Mouse (Mus musculus) WW6 (cell line): ENCODE results near the gene Mdga1.

Experiments used
- DNase-seq: peaks from one replicate; pipeline ENCODE4 v3.0.0-alpha.2; 2013; ENCODE audit warnings: low read depth, low spot score

Gene Mdga1

DNA sequence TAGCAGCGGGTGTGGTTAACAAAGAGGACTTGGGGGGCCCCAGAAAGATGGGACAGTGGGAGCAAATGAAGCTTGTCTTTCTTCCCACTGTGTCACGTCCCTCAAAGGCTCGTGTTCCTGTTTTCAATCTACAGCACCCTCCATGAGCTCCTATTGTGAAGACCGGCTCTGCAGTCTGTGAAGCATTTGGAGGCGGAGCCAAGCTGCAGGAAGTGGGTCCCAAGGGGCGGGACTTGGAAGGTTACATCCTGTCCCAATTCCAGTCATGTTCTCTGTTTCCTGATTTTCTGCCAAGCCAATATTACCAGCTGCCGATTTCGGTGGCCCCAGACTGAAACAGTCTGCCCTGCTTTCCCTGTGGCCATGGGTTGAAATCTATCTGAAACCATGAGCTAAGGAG lies 11.7 kb upstream of the Mdga1 start:
- peak; percentile 80 for DNase-seq

DNA sequence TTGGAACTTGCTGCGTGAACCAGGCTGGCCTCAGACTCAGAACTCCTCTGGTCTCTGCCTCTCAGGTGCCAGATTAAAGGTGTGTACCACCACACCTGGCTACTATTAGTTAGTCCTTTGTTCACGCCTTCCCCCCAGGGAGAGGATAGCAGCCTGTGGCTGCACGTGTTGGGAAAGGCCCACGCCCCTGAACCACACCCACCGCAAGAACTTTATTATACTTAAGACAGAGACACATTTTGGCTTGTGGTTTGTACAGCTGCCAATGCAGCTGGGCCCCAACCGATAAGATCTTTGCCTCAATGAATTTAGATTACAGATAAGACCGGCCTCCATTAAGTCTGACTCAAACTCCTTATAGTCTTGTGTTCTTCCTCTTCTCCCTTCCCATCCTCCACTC lies 10.0 kb upstream of the Mdga1 start:
- no peak for DNase-seq

DNA sequence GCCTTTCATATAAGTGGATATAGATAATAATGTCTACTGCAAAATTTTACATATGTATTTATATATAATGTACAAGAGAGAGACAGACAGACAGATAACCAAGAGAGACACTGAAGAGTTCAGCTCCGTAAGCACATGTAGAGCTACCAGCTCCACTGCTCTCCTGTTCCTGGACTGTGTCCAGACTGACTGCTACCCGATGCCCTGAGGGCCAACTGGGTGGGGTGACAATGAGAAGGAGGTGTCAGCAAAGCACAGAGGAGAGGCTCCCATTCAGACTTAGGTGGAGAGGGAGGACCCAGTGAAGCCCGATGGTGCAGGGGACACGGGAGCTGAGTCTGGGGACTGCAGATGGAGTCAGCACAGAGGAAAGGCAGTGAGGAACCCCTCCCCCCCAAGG lies 9.1 kb upstream of the Mdga1 start:
- no peak for DNase-seq

DNA sequence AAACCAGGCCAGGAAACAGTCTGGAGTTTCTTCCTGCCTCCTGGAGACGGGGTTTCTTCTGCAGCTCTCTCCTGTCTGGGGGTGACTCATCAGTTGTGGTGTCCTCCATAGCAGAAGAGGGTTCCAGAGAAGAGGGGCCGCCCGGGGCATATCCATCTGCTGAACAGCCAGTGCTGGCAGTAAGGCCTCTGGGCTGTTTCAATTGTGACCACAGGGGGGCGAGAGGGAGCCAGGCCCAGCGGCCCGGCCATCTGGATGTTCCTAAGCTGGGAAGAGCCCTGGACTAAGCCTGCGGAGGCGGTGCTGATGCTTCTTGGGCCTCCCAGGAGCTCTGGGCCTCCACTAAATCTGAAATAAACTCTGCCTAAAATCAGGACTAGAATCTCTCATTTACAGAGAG lies 5.8 kb upstream of the Mdga1 start:
- peak; percentile 62 for DNase-seq

DNA sequence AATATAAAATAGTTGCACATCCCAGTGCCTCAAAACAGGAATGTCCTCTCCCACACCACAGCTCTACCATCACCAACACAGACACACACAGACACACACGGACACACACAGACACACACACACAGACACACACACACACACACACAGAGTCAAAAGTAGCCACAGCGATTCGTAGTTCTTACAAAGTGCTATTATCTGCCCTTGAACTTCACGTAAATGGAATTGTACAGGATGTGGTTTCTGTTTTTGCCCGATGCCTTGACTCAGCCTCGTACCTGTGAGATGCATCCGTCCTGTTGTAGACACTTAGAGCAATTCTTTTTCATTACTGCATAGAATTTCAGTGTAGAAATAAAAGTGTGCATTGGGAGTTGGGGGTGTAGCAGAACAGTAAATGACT lies 3.3 kb upstream of the Mdga1 start:
- no peak for DNase-seq

DNA sequence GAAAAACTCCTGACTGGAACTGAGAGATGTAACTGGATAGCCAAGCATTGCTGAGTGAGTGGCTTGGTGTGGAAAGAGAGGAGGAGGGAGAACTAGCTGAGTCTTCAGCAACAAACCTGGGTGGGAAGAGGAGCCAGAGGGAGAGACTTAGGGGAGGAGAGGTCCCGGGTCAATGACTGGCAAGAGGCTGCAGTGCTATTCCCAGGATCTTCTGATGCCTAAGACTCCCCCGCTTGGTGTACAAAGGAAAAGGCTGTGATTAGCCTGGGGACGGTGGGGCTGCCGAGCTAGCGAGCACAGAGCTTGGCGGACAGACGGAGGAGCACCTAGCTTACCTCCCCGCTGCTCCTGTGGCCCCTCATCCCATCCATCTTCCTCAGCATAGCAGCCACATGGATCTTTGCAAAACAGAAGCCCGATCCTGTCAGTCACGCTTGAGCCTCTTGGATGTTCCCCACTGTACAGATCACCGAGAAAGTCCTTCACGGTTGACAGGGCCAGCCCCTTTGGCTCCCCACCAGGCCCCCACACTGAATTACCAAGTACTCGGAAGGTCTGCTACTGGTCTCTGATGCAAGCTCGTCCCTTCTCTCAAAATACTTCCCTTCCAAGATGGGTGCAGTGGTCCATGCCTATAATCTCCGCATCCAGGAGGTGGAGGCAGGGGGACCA lies 2.0 kb upstream of the Mdga1 start:
- DNase-seq, result no peak

DNA sequence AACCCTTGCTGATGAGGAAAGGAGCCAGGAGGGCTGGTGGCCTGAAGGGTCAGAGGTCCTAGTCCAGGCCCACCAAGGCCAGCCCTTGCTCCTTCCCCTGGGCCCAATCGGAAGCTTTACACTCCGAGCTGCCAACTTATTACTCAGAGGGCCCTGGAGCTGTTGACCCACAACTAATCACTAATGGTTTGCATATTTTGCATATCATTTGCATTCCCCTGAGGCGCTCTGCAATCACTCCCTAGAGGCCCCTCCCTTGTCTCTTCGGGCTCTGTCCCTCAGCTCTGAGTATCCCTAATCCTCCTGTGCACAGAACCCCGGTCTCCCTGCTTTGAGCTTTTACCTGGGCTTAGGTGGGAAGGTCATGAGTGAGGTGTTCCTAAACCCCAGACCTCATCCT lies 4.4 kb downstream of the Mdga1 start:
- no peak for DNase-seq

DNA sequence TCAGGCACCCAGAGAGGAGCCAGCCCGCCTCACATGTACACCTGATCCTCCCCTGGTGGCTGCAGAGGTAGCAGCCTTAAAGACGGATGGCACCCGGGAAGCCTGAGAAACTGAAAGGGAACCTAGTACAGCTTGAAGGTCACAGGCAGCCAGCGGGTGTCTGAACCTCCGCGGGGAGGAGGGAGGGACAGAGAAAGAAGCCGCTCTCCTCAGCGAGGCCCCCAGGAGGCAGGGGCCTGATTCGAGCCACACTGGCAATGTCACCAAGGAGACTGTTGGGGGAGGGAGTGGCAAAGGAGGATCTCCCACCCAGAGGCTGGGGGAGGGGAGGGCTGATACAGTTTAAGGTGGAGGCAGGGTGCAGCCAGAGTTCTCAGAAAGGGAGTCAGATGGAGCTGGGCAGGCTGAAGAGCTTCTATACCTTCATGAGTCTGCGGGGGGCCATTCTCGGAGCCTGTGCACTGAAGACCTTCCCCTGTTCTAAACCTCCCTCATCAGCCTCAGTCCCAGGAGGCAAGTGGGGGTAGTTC lies 6.1 kb downstream of the Mdga1 start:
- no peak for DNase-seq

DNA sequence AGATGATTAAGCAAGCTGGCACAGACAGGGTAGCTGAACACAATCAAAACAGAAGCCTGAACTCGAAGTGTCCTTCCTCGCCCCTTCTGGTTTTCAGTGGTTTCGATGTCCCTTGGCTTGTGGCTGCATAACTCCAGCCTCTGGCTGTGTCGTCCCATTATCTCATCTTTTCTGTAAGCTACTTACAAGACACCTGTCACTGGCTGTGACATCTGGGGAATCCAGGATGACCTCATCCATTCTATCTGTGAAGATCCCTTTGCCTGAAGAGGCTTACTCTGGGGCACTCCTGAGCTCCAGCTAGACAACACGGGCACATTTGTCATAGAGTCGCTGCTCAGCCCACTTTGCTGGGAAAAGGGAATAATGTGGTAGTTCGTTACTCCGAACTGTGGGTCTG lies 14.0 kb downstream of the Mdga1 start:
- DNase-seq, result no peak

DNA sequence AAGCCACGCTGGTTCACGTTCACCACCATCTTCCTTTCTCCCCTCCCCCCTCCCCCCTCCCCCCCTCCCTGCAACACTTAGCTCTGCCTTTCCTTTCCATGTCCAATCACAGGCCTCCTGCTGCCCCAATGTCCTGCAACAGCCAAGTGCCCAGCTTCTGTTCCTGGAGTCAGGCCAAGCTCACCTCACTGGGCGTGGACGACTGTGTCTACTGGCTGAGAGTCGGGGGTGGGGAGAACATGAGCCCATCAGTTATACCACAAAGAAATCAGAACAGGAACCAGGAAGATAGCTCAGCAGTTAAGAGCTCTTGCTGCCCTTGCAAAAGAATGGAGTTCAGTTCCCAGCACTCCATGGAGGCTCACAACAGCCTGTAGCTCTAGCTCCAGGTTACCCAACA lies 15.6 kb downstream of the Mdga1 start:
- DNase-seq, result no peak

DNA sequence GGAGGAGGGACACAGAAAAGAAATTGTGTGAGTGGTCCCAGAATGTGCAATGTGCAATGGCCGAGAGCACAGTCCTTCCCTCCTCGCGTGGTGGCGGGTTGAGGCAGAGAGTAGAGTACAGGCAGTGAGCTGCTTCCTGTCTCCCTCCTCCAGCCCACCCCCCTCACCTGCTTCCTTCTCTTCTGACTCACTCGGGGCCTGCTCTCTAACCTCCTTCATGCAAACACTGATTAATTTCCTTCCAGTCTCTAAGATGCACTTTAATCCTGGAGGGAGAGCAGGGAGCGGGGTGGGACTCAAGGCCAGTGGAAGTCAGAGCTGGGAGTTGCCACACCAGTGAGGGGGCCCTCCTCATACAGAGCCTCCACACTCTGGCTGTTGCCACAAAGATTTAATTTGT lies 18.8 kb downstream of the Mdga1 start:
- no peak for DNase-seq

DNA sequence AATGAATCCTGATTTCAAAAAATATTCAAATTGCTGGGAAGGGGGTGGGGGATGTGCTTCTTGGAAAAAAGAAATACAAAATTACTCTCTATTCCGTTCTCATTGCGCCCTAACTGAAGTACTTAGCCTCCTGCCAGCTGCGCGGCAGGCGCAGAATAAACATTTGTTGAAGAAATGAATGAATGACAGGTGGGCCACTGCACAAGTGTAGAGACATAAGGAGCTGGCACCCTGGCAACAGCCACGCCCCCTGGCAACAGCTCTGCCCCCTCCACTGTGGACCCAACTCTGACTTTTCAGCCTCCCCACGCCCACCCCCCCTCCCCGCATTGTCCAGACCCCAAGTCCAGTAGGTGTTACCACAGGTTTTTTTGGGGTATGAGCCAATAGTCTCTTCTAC lies 19.3 kb downstream of the Mdga1 start:
- DNase-seq, result no peak

DNA sequence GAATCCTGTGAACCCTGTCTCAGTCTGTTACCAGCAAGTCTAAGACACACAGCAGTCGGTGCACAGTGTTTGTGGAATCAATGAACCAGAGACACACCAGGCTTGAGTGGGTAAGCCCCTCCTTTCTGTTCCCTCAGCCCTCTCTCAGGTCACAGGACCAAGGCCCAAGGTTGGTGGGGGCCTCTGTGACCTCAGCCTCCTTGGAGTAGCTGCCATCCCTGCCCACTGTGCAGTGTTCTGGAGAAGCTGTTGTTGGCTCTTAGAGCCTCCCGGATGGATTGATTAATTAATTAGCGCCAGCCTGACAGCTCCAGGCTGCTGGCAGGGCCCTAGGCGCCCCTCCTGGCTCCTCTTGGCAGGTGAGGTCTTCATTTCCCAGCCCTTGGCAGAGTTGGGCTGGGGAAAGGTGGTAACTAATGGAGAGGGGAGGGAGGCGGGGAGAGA lies 22.6 kb downstream of the Mdga1 start:
- no peak for DNase-seq

DNA sequence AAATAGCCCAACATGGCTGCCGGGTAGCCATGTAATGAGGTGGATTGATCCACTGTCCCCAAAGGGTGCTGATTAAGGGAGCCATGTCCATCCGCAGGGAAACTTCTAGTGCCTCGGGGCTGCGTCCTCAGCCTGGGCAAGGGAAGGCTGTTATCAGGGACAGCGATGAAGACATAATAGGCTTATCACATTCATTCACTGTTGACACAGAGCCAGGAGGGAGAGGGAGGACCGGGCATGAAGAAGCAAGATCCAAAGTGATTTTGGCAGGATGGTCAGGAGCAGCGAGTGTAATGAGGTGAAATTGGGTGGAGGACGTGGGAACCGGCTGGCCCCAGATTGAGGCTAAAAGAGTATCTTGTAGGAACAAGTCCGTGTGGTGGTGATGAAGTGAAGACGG lies 25.5 kb downstream of the Mdga1 start:
- DNase-seq, result no peak

DNA sequence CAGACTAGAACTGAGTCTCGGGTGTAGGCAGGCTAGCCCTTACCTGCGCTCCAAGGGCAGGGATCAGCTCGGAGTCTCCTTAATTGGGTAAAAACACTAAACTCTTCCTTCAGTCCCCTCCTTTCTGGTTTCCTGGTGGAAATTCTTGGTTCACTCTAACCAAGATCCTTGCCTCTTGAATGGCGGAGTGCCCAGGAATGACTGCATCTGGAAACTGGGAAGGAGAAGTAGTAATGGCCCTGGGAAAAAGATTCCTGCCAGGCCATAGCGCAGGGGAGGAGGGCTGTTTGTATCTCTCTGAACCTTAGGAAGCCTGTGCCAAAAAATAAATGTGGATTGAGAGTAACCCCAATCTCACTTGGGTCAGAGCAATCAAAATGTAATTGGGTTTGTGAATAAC lies 30.9 kb downstream of the Mdga1 start:
- DNase-seq, result no peak

DNA sequence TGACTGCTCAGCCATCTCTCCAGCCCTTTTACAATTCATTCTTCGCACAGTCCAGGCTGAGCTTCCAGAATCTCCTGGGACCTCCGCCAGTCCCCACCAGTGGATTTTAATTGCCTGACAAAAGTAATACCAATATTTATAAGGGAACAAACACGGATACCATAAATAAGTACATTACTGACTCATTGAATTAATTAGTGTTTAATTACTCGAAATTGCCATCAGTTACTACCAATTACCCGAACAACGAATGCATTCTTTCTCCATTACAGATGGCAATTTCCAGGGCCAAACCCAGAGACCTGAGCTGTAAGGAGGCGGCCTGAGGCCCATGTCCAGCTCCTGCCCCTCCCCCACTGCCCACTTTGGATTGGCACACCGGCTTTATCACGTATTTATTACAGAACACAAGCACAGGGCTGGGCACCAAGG lies 32.5 kb downstream of the Mdga1 start:
- DNase-seq, result no peak

DNA sequence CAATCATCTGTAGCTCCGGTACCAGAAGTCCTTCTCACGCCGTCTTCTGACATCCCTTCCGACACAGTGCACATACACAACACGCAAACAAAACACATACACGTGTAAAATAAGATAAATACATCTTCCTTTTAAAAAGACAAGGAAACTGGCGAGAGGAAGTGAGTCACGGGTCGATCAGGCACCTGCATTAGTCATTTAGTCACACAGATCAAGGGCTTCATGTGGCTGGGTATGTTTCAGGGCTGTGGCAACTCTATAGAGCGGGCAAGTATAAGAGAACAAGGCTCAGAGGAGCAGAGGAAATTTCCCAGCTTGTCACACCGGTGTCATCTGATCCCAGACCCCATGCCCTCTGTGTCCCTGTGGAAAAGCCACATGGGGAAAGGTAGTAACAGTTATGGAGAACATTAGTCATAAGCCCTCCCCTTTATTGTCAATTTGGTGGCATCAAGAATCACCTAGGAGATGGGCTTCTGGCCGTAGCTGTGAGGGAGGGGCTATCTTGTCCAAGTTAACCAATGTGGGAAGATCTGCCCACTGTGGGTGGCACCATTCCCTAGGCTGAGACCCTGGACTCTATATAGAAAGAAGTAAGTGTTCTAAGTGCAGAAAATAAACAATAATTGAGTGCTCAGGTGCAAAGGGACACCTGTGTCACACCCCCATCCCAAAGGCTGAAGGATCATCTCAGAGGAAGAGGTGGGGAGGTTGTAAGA lies 35.6 kb downstream of the Mdga1 start:
- DNase-seq, result no peak

DNA sequence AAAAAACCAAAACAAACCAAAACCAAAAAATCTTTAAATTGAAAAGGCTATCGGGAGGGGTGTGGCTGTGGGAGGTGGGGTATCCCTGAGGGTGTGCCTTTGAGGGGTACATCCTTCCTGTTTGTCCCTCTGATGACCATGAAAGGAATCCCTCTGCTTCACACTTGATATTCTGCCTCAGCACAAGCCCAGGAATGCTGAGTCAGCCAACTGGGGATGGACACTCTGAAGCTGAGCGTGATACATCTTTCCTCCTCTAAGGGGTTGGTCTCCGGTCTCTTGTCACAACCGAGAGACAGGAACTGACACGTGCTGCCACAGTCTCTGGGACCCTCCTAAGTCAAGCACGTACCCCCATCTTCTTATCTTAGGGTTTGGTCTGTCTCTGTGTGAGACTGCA lies 37.1 kb downstream of the Mdga1 start:
- DNase-seq, result no peak

DNA sequence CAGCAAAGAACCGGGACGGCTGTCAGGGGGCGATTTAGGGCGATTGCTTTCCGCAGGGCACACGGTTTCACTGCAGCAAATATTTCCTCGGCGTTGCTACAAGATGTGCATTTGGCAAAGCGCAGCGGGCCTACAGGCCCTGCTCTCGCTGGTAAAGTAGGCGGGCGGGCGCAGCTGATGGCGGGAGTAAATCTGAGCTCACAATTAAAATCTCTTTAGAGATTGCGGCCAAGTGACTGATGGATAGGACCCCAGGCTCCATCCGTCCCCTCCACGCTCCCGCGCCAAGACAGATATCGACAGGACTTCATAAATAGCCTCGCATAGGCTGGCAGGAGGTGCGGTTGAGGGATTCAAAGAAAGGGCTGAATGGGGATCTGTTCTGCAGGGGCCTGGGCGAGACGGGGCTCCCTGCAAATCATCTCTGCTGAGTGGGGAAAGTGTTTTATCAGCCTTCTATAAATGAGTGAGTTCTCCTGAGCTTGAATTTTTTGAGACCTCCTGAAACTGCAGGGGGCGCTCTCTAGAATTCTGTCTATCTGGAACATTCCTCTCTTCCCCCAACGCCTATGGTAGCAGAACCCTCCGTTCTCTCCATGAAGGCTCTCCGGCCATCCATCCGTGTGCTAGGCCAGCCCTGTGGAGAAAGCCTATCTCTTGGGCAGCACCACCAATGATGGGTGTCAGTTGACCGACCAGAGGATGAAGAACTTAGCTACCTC lies 38.5 kb downstream of the Mdga1 start:
- peak; percentile 48 for DNase-seq

DNA sequence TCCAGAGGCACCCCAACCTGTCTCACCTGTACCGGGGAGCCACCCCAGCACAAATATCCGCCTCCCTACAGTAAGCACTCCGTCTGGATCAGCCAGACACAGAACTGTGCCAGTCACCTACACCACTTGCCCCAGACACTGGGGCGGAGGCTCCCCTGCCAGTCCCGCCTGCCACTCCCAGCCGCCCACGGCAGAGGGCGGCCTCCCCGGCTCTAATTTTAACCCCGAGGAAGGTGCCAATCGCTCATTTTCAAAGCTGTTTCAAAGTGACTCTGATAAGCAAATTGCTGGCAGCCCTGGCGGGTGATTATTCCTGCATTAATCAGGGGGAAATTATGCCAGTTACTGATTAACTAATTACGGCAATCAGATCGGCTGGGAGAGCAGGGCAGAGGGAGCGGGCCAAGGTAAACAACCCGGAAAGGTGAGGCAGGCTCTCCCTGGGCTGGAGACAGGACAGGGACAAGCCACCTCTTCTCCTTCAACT lies 41.1 kb downstream of the Mdga1 start:
- DNase-seq, result no peak

DNA sequence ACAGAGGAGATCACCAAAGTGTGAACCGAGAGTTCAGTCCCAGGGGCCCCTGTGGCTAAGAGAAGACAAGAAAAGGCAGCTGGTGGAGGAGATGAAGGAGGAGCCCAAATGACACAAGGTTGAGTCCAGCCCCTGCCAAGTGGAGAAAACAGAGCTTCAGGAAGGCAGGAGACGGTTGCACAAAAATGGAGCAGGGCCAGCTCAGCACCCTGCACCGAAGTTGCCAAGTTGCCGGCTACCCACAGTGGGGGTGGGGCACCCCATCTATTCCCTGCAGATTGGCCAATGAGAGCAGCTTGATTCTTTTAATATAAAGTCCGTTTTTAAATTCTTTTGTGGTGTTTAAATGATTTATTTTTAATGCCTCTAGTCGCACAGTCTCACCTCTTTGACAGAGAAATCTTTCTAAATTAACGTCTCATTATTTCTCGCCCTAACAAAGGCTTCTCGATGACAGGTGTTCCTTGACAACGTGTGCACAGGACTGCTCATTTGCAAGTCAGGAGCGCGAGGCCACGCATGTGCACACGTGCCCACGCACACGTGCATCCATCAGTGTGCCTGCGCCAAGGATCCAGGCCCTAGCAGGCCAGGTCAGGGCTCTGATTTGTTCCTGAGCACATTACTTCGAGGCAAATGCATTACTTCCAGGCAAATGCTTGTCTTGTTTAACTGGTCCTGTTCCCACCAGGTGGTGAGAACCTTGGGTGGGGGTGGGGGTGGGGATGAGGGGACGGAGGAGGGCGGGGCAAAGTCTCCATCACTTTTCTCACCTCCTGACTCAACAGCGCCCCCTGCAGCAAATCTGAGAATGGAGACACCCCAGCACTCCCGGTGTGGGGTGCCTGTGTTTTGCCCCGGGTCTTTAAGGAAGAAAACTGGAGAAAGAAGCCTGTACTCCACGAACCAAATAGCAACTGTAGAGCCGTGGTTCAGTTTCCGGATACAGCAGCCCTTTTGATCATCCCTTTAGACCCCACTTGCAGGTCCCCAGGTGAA lies 44.0 kb downstream of the Mdga1 start:
- DNase-seq, result no peak
